Mouse (Mus musculus): ENCODE measurements at regions not wholly inside any gene's neighbourhood (a gene's known extent, or its start where the extent isn't known, plus 50 kb on each side); places are given as distances from the start of the nearest gene placed in this dataset.

GRCm38 (mm10) chr2:78436816-78437215, 431.1 kb upstream of the Ube2e3 start:
- no peak for ATAC-seq (replicated peaks; ENCODE audit: low read depth, poor library complexity, severe bottlenecking)

DNA sequence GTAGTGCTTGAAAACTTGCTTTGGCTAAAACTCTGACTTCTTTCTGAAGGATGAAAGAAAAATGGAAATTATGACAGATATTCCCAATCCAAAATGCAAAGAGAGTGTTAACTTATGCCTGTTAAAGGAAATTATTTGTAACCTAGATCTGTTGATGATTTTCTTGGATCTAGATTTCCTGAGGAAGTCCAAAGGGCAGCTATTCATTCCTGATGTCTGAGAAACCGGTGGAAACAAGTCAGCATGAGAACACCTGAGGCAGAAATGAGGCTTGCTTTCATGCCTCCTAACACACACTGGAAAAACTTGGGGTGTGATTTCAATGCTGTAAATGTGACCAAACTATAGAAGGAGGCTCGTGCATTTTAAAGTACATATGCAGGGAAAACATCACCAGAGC, 432.9 kb upstream of the Ube2e3 start:
- ATAC-seq (replicated peaks; ENCODE audit: low read depth, poor library complexity, severe bottlenecking) = no peak

GRCm38 (mm10) chr2:78427659-78428336, 440.1 kb upstream of the Ube2e3 start:
- ATAC-seq (replicated peaks; ENCODE audit: low read depth, poor library complexity, severe bottlenecking) = no peak

- ATAC-seq (replicated peaks; ENCODE audit: low read depth, poor library complexity, severe bottlenecking) = peak; percentile 80
These were observed 449.2 kb upstream of the Ube2e3 start for GRCm38 (mm10) chr2:78418561-78419338.

- ATAC-seq (replicated peaks; ENCODE audit: low read depth, poor library complexity, severe bottlenecking) = no peak
These were observed 451.3 kb upstream of the Ube2e3 start for GRCm38 (mm10) chr2:78416574-78417109.

- no peak for ATAC-seq (replicated peaks; ENCODE audit: low read depth, poor library complexity, severe bottlenecking)
These were observed 454.9 kb upstream of the Ube2e3 start for GRCm38 (mm10) chr2:78412985-78413384.

DNA sequence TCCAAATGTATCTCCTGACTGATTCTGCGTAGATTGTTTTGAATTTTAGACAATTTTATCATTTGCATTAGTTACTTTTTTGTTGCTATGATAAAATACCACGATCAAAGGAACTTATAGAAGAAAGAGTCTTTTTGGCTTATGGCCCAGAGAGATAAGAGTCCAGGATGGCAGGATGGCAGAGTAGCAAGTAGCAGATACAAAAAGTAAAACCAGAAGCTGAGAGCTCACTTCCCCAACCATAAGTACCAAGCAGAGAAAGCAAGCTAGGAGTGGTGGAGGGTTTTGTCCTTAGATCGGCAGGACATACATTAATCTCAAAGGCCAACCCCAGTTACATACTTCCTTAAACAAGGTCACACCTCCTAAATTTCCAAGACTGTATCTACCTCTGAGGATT, 457.7 kb upstream of the Cwc22 start:
- ATAC-seq (replicated peaks; ENCODE audit: low read depth, poor library complexity, severe bottlenecking) = no peak

- peak; percentile 87 for ATAC-seq (replicated peaks; ENCODE audit: low read depth, poor library complexity, severe bottlenecking)
These were observed 453.1 kb upstream of the Cwc22 start for GRCm38 (mm10) chr2:78399236-78399635.

- ATAC-seq (replicated peaks; ENCODE audit: low read depth, poor library complexity, severe bottlenecking) = peak; percentile 63; the same call in 1 of the 2 replicates
These were observed 450.7 kb upstream of the Cwc22 start for GRCm38 (mm10) chr2:78396924-78397323.

DNA sequence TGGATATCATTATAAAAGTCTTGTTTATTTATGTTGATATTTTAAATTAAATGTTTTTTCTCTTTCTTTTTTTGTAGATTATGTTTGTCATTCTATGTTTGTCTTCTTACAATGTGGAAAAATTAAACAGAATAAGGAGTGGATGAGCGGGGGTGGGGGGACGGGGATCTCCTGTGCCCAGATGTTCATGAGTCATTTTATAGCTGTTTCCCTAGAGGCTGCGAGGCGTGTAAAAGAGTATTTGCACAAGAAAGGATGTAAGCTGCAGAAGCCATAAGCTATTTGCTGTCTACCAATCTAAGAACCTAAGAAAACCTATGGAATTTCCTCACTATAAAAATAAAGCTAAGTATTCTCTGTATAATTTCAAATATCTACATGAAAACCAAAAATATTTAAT, 446.9 kb upstream of the Cwc22 start:
- no peak for ATAC-seq (replicated peaks; ENCODE audit: low read depth, poor library complexity, severe bottlenecking)

DNA sequence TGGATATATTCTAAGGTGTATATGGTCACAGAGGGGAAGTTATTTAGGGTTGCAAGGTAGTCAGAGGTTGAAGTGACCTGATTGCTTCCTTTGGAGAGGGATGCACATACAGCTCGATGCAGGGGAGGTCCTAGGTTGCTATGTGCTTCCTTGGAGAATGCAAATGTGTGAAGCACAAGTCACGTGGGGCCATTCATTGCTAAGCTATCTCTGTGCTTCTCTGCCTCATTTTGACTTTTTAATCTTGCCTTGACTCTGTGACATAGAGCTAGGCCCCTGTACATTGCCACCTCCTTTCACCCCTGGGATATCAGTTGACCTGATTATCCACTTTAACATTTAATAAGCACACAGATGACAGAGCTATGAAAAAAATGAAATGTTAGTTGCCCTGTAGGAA, 446.2 kb upstream of the Cwc22 start:
- ATAC-seq (replicated peaks; ENCODE audit: low read depth, poor library complexity, severe bottlenecking) = no peak

GRCm38 (mm10) chr2:78388001-78388400, 441.8 kb upstream of the Cwc22 start:
- ATAC-seq (replicated peaks; ENCODE audit: low read depth, poor library complexity, severe bottlenecking) = no peak

- no peak for ATAC-seq (replicated peaks; ENCODE audit: low read depth, poor library complexity, severe bottlenecking)
These were observed 435.1 kb upstream of the Cwc22 start for GRCm38 (mm10) chr2:78381234-78381633.

DNA sequence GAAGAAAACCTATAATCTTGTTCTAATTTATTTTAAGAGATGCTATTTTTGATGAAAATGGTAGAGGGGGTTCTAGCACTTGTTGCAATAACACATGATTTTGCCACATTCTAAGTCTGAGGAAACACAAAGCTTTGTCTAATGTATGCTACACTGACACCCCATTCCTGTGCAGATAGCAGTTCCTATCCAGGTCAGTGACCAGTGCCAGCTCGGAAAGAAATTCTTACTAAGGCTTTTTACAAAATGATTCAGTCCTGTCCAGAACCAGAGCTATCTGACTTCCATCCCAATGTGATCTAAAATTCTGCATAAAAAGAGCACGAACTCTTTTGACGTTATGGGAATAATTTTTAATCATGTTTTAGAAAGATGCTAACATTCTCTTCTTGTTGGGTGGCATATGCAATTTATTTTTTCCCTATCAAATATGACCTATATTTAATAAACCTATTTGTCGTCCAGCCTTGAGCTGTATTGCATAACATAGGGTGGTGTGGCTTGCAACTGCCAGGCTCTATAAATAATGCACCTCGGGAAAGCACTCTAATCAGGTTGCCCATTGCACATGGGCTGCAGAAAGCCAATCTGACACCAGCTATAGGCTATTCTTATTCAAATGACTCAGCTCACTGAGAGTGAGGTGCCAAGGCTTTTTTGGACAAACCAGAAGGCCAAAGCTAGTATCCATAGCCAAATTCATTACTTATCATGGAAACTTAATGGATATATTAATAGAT, 385.7 kb upstream of the Cwc22 start:
- no peak for ATAC-seq (replicated peaks; ENCODE audit: low read depth, poor library complexity, severe bottlenecking)

- no peak for ATAC-seq (replicated peaks; ENCODE audit: low read depth, poor library complexity, severe bottlenecking)
These were observed 379.9 kb upstream of the Cwc22 start for GRCm38 (mm10) chr2:78326091-78326490.

DNA sequence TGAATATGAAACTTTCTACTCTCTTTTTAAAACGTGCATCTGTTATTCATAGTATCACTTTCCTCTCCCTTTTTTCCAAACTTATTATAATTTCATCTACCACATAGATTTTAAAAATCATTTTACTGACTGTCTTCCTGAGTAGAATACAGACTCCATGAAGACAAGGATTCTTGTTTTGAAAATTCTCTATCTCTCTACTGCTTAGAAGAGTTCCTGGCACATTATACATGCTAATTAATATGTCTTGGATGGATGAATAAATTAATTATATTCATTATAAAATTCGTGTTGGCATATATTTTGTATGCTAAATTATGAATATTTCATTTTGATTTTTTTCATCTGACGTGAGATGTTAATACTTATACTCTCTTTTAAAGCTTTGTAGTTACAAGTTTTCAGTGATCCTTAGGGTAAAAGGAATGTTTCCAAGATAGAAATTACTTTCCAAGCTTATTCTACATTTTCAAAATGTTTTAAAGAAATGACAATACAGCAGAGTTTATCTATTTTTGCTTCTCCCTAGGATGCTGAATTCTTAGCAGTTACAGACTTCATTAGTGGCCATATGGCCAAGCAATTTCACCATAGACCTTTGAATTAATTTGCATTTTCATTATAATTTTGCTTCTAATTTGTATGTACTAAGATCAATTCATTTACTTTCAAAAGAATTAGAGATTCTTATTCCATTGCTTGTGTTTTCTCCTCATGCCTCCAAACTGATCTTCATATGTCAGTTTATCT, 376.2 kb upstream of the Cwc22 start:
- ATAC-seq (replicated peaks; ENCODE audit: low read depth, poor library complexity, severe bottlenecking) = no peak

GRCm38 (mm10) chr2:78311766-78312491, 365.8 kb upstream of the Cwc22 start:
- ATAC-seq (replicated peaks; ENCODE audit: low read depth, poor library complexity, severe bottlenecking) = no peak

- ATAC-seq (replicated peaks; ENCODE audit: low read depth, poor library complexity, severe bottlenecking) = no peak
These were observed 363.2 kb upstream of the Cwc22 start for GRCm38 (mm10) chr2:78309361-78309760.

DNA sequence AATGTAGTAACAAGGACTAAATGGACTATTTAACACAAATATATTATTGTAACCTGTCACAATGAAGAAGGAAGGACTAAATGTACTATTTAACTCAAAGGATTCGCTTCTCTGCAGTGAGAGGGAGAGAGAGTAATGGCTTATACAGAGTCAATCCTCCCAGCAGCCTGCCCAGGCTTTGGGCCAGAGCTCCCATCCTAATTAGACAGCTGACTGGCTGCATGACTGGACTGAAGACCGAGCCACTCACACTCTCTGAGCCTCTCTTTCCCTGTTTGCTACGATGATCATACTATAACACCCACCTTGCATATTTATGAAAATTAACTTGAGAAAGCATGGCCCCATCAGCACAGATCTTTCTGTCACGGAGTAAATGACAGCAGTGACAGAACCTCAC, 360.7 kb upstream of the Cwc22 start:
- ATAC-seq (replicated peaks; ENCODE audit: low read depth, poor library complexity, severe bottlenecking) = no peak

Measured in common myeloid progenitor, adult 5-6 weeks (primary cell).